Mouse (Mus musculus): ENCODE measurements at regions not wholly inside any gene's neighbourhood (a gene's known extent, or its start where the extent isn't known, plus 50 kb on each side); places are given as distances from the start of the nearest gene placed in this dataset.
"Not testable (repeated sequence)": the region's sequence is repeated elsewhere in the genome, so short reads cannot be mapped to it uniquely, and the experiment has no call there.

DNA sequence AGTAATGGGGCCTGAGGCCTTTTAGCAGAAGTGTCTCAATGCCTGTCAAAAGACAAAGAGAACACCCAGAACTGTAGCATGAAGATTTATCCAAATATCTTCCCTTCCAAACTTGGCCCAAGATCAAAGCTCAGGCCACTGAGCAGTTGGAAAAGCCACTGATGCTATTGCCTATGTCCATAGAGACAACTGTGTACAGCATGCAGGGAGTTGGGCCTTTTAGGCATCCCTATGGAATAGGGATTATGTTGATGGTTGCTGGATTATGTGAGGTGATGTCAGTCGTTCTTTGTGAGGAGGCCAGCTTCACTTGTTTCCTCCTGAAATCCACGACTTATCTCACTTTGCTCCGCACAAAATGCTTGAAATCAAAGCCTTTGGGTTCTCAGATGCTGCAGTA is 153.1 kb upstream of the Gm17728 start:
- no peak for DNase-seq (ENCODE audit: low spot score in 2 of 2)

DNA sequence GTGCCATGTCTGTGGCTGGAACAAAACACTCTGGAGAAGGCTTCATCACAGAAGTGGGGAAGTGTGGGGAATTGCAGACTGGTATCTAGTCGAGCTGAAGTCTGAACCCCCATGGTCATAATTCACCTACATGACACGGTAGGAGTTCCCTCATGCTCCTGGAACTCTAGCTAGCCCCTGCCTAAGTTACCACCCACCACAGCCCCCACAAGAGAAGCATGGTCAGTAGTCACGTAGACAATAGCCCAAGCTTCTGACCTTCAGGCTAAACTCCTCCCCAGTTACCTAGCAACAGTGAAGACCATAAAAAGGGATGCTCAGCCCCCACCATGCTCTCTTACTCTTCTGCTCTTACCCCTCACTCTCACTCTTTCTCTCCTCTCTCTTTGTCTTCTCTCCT is 143.8 kb upstream of the Gm17728 start:
- not testable (repeated sequence) for DNase-seq (ENCODE audit: low spot score in 2 of 2)

DNA sequence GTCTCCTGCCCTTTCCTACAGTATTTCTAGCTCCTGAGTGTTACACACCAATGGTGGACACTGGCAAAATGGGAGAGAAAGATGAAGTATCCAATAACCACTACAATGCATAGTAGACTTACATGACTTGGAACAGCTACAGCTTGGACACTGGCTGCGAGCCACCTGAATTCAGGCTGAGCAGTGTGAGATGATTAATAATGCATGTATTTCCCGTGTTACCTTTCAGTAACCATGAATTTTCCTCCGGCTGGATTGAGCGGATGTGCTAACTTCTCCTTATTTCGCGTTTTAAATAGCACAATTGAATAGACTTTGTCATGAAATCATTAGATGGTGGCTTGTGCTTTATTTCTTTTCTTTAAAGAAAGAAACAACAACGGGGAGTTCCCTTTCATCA is 142.4 kb upstream of the Gm17728 start:
- no peak for DNase-seq (ENCODE audit: low spot score in 2 of 2)

DNA sequence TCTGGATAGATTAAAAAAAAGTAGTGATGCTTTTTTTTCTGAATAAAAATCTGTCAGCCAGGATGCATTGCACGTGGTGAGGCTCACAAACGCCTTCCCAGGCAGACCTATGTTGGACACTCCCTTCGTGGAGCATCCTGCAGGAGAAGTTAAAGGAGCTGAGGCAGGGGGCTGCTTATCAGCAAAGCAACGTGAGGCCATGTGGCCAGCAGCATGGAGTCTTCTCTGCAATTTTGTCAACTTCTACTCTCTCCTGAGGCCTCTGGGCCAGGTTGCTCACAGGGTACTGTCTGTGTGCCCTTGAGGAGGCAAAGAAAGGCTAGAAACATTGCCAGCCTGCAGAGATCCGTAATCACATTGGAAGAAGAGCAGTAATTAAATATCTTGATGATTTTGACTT is 140.0 kb upstream of the Gm17728 start:
- DNase-seq (ENCODE audit: low spot score in 2 of 2) = no peak

DNA sequence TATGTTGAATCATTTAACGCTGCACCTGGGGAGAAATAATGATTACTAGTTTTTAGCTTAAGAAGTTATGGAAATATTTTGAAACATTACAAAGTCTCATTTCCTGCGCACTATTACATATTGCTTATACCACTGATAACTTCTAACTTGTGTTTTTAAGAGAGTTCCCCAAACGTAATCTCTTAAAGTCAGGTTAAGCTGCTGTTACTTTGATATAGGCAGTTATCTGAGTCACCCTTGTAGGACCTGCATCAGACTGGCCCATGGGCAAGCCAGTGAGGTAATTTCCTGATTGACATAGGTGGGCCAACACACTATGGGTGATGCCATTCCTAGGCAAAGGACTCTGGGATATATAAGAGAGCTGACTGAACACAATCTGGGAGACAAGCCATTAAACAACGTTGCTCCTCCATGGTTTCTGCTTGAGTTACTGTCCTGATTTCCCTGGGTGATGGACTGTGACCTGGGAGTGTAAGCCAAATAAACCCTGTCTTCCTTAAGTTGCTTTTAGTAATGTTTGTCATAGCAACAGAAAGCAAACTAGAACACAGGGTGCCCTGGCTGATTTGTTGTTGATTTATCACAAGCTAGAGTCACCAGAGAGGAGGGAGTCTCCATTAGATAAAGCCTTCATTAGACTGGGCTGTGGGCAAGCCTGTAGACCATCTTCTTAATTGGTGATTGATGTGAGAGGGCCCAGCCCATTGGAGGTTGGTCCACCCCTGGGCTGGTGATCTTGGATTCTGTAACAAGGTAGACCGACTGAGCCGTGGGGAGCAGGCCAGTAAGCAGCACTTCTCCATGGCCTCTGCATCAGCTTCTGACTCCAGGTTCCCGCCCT is 139.3 kb upstream of the Gm17728 start:
- DNase-seq (ENCODE audit: low spot score in 2 of 2) = no peak

DNA sequence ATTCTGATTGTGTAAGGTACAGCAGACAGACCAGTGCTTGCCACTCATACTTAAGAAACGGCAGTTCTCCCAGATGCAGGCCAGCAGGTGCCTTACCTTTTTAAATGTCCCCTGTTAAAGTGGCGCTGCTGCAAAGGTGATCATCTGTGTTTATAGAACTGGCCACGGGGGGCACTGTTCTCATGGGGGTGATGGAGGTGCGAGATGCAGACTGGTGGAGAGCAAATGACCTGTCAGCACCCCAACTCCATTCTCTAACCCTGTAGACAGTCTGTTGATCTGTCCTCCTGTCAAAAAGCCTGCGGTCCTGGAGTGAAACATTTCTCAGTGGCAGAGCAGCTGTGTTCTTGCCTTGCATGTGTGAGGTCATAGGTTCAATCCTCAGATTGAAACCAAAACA is 135.4 kb upstream of the Gm17728 start:
- DNase-seq (ENCODE audit: low spot score in 2 of 2) = no peak

DNA sequence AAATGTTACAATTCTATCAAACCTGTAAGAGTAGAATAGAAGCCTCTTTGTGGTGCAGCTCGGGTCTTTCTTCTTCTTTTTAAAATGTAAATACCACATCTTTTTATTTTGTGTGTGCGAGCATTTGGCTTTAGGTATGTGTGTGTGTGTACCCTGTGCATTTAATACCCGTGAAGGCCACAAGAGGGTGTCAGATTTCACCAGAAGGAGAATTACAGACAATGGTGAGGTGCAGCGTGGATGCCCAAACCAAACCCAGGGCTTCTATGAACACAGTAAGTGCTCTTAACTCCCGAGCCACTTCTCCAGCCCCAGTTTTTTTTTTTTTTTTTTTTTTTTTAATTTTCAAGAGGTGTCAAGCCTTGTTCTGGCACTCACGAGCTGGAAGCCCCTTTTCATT is 135.0 kb upstream of the Gm17728 start:
- no peak for DNase-seq (ENCODE audit: low spot score in 2 of 2)

DNA sequence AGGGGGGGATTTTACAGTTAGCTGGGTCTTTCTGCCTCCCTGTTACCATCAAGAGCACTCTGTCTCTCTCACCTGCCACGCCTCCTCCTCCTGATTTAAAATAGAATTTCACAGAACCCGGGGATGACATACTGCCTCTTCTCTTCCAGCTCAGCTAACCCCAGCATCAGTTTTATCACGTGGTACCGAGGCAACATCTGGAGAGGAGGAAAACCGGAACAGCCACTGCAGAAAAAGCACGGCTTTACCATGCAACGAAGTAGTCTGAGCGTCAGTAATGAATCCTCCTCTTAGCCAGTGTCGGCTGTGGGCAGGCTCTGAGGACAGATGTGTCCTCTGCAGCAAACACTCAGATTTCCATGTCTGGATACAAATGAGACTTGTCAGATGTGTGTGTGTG is 134.2 kb upstream of the Gm17728 start:
- DNase-seq (ENCODE audit: low spot score in 2 of 2) = no peak

DNA sequence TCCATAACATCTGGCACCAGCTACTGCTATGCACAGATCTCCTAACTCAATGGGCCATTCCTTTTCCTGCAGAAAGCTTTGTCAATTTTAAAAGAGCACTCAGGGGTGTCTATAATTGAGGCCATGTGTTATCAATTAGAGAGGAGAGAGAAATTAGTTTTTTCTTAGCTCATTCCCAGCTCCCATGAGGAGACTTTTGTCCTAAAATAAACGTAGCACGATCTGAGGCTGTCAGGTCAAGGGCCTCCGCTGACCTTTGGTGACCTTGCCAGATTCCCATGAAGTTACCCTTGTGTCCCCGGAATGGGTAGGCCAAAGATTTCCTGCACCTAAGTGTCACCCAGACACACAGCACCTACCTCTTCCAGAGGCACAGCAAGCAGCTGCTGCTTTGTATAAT is 130.3 kb upstream of the Gm17728 start:
- DNase-seq (ENCODE audit: low spot score in 2 of 2) = no peak

DNA sequence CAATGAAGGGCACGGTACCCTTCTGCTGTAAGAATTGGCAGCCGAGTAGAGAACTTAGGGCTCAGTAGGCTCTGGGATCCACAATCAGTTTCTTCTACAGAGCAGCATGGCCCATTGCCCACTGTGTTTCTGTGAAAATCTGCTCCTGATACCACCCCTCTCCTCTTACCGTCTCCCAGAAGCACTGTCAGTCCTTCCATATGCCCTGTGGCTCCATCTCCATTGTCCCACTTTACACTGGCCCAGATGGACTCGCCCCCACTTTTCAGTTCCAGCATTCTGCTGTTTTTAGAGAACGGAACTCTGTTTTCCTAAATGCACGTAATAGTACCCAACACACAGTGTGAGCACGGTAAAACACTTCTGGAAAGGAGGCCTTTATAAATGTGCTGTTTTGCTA is 129.6 kb upstream of the Gm17728 start:
- no peak for DNase-seq (ENCODE audit: low spot score in 2 of 2)

DNA sequence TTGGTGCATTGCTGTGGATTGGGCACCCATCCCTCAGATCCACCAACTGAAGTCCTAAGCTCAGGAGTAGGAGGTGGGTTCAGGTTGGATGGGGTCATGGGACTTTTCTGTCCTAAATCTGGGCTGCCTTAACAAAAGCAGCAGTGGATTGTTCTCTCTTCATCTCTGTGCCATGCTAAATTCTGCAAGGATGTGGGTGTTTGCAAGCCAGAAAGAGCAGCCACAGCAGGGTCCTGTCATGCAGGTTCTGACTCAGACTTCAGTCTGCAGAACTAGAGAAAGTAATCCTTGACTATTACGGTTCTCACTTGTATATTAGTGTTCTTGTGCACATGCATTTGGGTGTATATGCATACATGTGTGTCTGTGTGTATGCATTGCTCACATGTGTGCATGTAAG is 125.5 kb upstream of the Gm17728 start:
- no peak for DNase-seq (ENCODE audit: low spot score in 2 of 2)

DNA sequence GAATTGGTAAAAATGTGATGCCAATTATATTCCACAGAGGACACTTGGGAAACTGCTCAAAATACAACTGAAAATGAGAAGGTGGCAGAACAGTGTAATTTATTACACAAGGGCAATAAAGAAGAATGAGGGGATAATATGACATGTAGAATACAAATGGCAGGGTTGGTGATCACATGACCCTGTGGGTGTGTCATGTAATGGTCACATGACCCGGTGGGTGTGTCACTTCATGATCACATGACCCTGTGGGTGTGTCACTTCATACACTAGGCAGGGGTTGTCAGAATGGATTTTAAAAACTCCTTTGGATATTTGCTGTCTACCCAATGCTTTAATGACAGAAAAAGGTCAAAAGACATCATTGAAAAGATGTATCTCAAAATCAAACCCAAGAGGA is 123.6 kb upstream of the Gm17728 start:
- no peak for DNase-seq (ENCODE audit: low spot score in 2 of 2)

DNA sequence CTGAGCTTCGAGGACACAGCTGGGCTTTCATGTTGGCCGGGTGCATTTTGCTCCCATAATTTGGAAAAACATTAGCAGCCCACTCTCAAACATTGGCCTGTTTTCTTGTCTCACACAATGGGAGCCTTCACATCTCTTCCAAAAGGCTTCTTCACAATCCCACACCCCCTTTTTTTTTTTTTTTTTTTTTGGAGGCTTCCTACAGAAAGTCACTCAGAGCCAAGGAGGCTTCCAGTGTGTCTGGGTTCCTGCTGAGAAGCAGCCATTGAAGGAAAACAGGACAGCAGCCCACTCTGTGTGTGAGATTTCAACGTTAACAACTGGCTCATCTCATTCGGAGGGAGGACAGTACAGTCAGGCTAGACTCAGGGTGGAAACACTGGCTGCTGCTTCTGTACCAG is 120.8 kb upstream of the Gm17728 start:
- no peak for DNase-seq (ENCODE audit: low spot score in 2 of 2)

DNA sequence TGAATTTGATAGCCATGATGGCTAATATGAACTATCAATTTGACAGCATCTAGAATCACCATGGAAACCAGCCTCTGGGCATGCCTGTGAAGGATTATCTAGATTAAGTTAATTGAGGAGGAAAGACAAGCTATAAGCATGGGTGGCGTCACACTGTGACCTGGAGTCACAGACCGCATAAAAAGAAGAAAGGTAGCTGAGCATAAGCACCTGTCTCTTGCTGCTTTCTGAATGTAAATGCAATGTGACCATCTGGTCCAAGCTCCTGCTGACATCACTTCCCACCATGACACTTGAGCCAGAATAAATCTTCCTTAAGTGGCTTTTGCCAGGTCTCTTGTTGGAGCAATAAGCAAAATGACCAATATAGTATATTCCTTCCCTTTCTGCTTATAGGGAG is 113.4 kb upstream of the Gm17728 start:
- DNase-seq (ENCODE audit: low spot score in 2 of 2) = no peak

DNA sequence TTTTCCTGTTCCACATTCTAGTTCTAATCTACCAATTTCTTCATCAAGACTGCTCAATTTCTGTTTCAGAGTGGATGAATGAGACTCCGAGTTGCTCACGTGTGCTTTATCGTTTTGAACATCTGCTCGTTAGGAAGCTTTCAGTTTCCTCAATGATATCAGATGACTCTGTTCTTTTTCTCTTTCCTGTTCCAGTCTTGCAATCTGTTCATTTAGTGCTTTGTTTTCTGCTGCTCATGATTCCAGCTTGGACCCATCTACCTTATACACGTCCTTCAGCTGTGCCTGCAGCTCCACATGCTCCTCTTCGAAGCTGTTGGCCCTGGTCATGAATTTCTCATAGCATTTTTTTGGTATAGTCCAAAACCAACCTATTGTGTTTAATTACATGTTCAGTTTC is 99.1 kb upstream of the Gm17728 start:
- no peak for DNase-seq (ENCODE audit: low spot score in 2 of 2)

DNA sequence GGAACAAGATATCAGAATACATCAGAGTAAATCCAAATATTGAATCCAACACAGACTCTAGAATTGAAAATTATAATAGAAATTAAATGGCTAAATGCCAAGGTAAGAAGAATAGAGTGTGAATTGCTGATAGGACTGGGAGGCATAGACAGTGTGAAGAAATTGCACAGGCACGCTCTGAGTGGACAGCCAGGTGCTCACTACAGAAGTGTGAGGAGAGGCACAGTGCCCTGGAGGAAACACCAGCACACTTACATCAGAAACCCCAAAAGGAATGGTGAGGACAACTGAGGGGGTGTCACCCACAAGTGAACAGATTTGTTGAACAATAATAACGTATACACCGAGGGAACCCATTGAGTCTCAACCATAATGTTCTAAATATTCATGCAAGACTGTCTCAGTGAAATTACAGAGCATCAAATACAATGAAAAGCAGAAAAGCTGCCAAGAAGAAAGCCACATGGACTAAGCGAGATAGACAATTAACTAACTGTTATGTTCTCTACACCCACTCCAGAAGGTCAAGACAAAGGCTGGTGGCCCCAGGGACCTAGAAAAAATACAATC is 92.9 kb upstream of the Gm17728 start:
- no peak for DNase-seq (ENCODE audit: low spot score in 2 of 2)

DNA sequence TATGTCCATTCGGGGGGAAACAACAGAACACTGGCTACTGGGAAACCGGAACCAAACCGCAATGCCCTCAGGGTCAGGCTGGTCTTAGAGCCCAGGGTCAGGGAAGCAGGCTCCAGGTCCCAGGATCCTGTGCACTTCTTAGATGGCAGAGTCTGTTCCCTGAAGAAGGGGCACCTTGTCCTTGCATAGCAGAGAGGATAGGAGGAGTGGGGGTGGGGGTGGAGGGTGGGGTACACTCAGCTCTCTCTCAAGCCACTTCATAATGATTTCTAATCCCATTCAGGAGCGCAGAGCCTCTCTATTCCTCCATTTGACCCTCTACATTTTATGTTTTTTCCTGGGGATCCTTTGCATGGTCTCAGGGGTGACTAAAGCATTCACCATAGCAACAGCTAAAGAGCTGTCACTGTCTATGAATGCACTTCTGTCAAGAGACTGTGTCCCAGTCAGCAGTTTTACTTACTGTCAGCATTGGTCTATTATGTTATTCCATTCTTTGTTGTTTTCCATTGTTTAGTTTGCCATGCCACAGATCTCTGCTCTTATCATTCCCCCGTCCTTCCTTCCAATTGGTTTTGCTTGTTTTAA is 64.2 kb upstream of the Gm17728 start:
- DNase-seq (ENCODE audit: low spot score in 2 of 2) = no peak

All from spleen, postnatal 4 days (tissue).